Mouse (Mus musculus): Measurements from ENCODE around the gene Zcchc4. TPM values are rescaled to one million over a fixed set of nuclear protein-coding genes. Genes with fewer than 3 reads are reported as not detected.

The Zcchc4 gene
- total and polyA plus RNA-seq, 3 experiments, result 14.8 to 18.9 (median 17.2) TPM

- peak overlapping the region; percentile 100 for H3K4me2 ChIP-seq (ENCODE audit: insufficient read depth, low read depth, poor library complexity, severe bottlenecking)
- H3K9ac ChIP-seq (ENCODE audit: insufficient read depth, low read depth), result peak overlapping the region; percentile 59
- no peak overlapping the region for H3K27ac ChIP-seq (ENCODE audit: insufficient read depth, low read depth)
- dilution Hi-C loops (cut with MboI; ENCODE audit: extremely low pct_ligation_motif_present, extremely low pct_unique_long_range_greater_than_20kb, low sequenced_read_pairs) (no loop called here), in situ Hi-C loops (cut with MboI; ENCODE audit: low pct_ligation_motif_present, low pct_unique_long_range_greater_than_20kb, low sequenced_read_pairs) (no loop called here)
- no peak for DNase-seq (ENCODE audit: extremely low read depth)
- H3K79me2 ChIP-seq (replicated peaks; ENCODE audit: control insufficient read depth, extremely low read depth, insufficient read depth, poor library complexity, severe bottlenecking), result peaks cover 4% of the 10 kb centered on the region; the same call in 1 of the 2 replicates
- no peaks in the 10 kb centered on the region for H3K36me3 ChIP-seq (replicated peaks in 1 of 2; ENCODE audit: control insufficient read depth in 1 of 2, insufficient read depth in 1 of 2, low read length in 1 of 2)
- H3K4me1 ChIP-seq (ENCODE audit: control insufficient read depth in 1 of 2, insufficient read depth in 2 of 2), result peaks cover 0 to 9% of the 10 kb centered on the region in 2 experiments; a peak in 2 of 4 replicates
- H3K27me3 ChIP-seq (replicated peaks), result no peaks in the 10 kb centered on the region
- no peaks in the 10 kb centered on the region for H3K9me3 ChIP-seq (replicated peaks; ENCODE audit: low read length)
- TF ChIP-seq MXI1 (IDR thresholded peaks at IDR 0.05; ENCODE audit: low read depth, low read length) (peak; percentile 55; the same call in 1 of the 2 replicates), GABPA (IDR thresholded peaks at IDR 0.05; ENCODE audit: insufficient replicate concordance, low read depth, low read length) (no peak)
- peak overlapping the region in 2 of 3 experiments; percentile 92 for H3K4me3 ChIP-seq (replicated peaks in 1 of 3; ENCODE audit: low read depth in 2 of 3, low read length in 2 of 3, poor library complexity in 1 of 3)
Measured at GRCm38 (mm10) chr5:52743231-52743630, 32.0 kb upstream of the Zcchc4 start.

- peaks cover 0 to 12% of the 10 kb centered on the region in 2 experiments for H3K36me3 ChIP-seq (replicated peaks in 1 of 2; ENCODE audit: control insufficient read depth in 1 of 2, insufficient read depth in 1 of 2, low read length in 1 of 2)
- in situ Hi-C loops (cut with MboI; ENCODE audit: low pct_ligation_motif_present, low pct_unique_long_range_greater_than_20kb, low sequenced_read_pairs) (no loop called here), dilution Hi-C loops (cut with MboI; ENCODE audit: extremely low pct_ligation_motif_present, extremely low pct_unique_long_range_greater_than_20kb, low sequenced_read_pairs) (no loop called here)
- no peaks in the 10 kb centered on the region for H3K9me3 ChIP-seq (replicated peaks; ENCODE audit: low read length)
- no peak overlapping the region for H3K4me2 ChIP-seq (ENCODE audit: insufficient read depth, low read depth, poor library complexity, severe bottlenecking)
- peaks cover 0 to 9% of the 10 kb centered on the region in 2 experiments; a peak in 2 of 4 replicates for H3K4me1 ChIP-seq (ENCODE audit: control insufficient read depth in 1 of 2, insufficient read depth in 2 of 2)
- H3K9ac ChIP-seq (ENCODE audit: insufficient read depth, low read depth), result no peak overlapping the region
- no peak for DNase-seq (ENCODE audit: extremely low read depth)
- no peaks in the 10 kb centered on the region for H3K27me3 ChIP-seq (replicated peaks)
- H3K27ac ChIP-seq (ENCODE audit: insufficient read depth, low read depth), result no peak overlapping the region
- H3K79me2 ChIP-seq (replicated peaks; ENCODE audit: control insufficient read depth, extremely low read depth, insufficient read depth, poor library complexity, severe bottlenecking), result peaks cover 4% of the 10 kb centered on the region; the same call in 1 of the 2 replicates
- no peak overlapping the region for H3K4me3 ChIP-seq (replicated peaks in 1 of 3; ENCODE audit: low read depth in 2 of 3, low read length in 2 of 3, poor library complexity in 1 of 3)
- TF ChIP-seq RAD21 (IDR thresholded peaks at IDR 0.05; ENCODE audit: low read depth, low read length) (no peak), CHD2 (IDR thresholded peaks at IDR 0.05; ENCODE audit: low read length) (no peak), JUND (conservative IDR thresholded peaks at IDR 0.05; ENCODE audit: low read depth, low read length) (no peak), POLR2A (IDR thresholded peaks at IDR 0.05; ENCODE audit: low read depth, low read length) (no peak), TCF12 (IDR thresholded peaks at IDR 0.05; ENCODE audit: low read depth, low read length) (no peak), ETS1 (conservative IDR thresholded peaks at IDR 0.05; ENCODE audit: low read depth, low read length) (no peak), RCOR1 (conservative IDR thresholded peaks at IDR 0.05; ENCODE audit: low read depth, low read length) (no peak), ZKSCAN1 (IDR thresholded peaks at IDR 0.05; ENCODE audit: borderline replicate concordance, low read depth, low read length) (no peak), USF1 (IDR thresholded peaks at IDR 0.05; ENCODE audit: low read depth, low read length) (no peak)
Measured at GRCm38 (mm10) chr5:52746920-52747319, 28.3 kb upstream of the Zcchc4 start.

- Histone ChIP-seq H3K9me3 (replicated peaks; ENCODE audit: low read length) (no peaks in the 10 kb centered on the region), H3K4me1 (ENCODE audit: control insufficient read depth in 1 of 2, insufficient read depth in 2 of 2) (no peaks in the 10 kb centered on the region), H3K79me2 (replicated peaks; ENCODE audit: control insufficient read depth, extremely low read depth, insufficient read depth, poor library complexity, severe bottlenecking) (peaks cover under 1% of the 10 kb centered on the region; the same call in 1 of the 2 replicates), H3K36me3 (replicated peaks in 1 of 2; ENCODE audit: control insufficient read depth in 1 of 2, insufficient read depth in 1 of 2, low read length in 1 of 2) (peaks cover 0 to 21% of the 10 kb centered on the region in 2 experiments), H3K4me3 (replicated peaks in 1 of 3; ENCODE audit: low read depth in 2 of 3, low read length in 2 of 3, poor library complexity in 1 of 3) (no peak overlapping the region), H3K27ac (ENCODE audit: insufficient read depth, low read depth) (no peak overlapping the region), H3K27me3 (replicated peaks) (no peaks in the 10 kb centered on the region), H3K4me2 (ENCODE audit: insufficient read depth, low read depth, poor library complexity, severe bottlenecking) (no peak overlapping the region), H3K9ac (ENCODE audit: insufficient read depth, low read depth) (no peak overlapping the region)
- no peak for TF ChIP-seq ZC3H11A (IDR thresholded peaks at IDR 0.05; ENCODE audit: low read depth, low read length)
- TF ChIP-seq USF1 (IDR thresholded peaks at IDR 0.05; ENCODE audit: low read depth, low read length), result no peak
- no peak for TF ChIP-seq MAX (IDR thresholded peaks at IDR 0.05; ENCODE audit: low read length)
- TF ChIP-seq GABPA (IDR thresholded peaks at IDR 0.05; ENCODE audit: insufficient replicate concordance, low read depth, low read length), result no peak
- dilution Hi-C loops (cut with MboI; ENCODE audit: extremely low pct_ligation_motif_present, extremely low pct_unique_long_range_greater_than_20kb, low sequenced_read_pairs) (no loop called here), in situ Hi-C loops (cut with MboI; ENCODE audit: low pct_ligation_motif_present, low pct_unique_long_range_greater_than_20kb, low sequenced_read_pairs) (no loop called here)
- DNase-seq (ENCODE audit: extremely low read depth), result no peak
Measured at GRCm38 (mm10) chr5:52748732-52749131, 26.5 kb upstream of the Zcchc4 start.
